Mouse (Mus musculus) liver, adult 2 months (tissue): ENCODE results near the gene Irf2bp2. TPM values are rescaled to one million over a fixed set of nuclear protein-coding genes. Genes with fewer than 3 reads are reported as not detected.

Experiments
- DNase-seq: peaks from one replicate; pipeline ENCODE4 v3.0.0-alpha.2; 2011; ENCODE audit warnings: low read depth, low spot score; ENCODE audit errors: extremely low read depth
- H3K27ac ChIP-seq: fragments of 200-500 bp; replicated peaks from 2 replicates; pipeline ENCODE4 v1.5.1; 2012; ENCODE audit warnings: low read depth, mild to moderate bottlenecking, control low read depth, inconsistent platforms, low read length; ENCODE audit not compliant: insufficient read depth
- H3K27me3 ChIP-seq: fragments of 200-500 bp; 2 replicates; pipeline ENCODE4 v1.6.1; 2012; ENCODE audit warnings: mild to moderate bottlenecking, moderate library complexity, low read length, inconsistent platforms; ENCODE audit not compliant: control insufficient read depth, insufficient read depth
- H3K36me3 ChIP-seq: fragments of 200-500 bp; 2 replicates; pipeline ENCODE4 v1.6.1; 2012; ENCODE audit warnings: low read length, inconsistent platforms; ENCODE audit not compliant: control insufficient read depth, insufficient read depth
- H3K4me1 ChIP-seq: fragments of 200-500 bp; 2 replicates; pipeline ENCODE4 v1.6.1; 2011; ENCODE audit warnings: low read length; ENCODE audit not compliant: control insufficient read depth, insufficient read depth
- H3K4me3 ChIP-seq: fragments of 200-500 bp; 2 replicates; pipeline ENCODE4 v1.5.1; 2011; ENCODE audit warnings: low read depth, mild to moderate bottlenecking, control low read depth, low read length, moderate library complexity; ENCODE audit not compliant: insufficient read depth
- H3K79me2 ChIP-seq: fragments of 200-500 bp; 2 replicates; pipeline ENCODE4 v1.6.1; 2012; ENCODE audit warnings: inconsistent platforms, mild to moderate bottlenecking, low read length, moderate library complexity; ENCODE audit not compliant: control insufficient read depth, insufficient read depth
- H3K9ac ChIP-seq: fragments of 200-500 bp; 2 replicates; pipeline ENCODE4 v1.6.1; 2012; ENCODE audit warnings: low read depth, mild to moderate bottlenecking, control low read depth, inconsistent platforms, low read length
- CTCF ChIP-seq: fragments of 200-500 bp; IDR thresholded peaks from 2 replicates; pipeline ENCODE4 v1.5.1; 2011; ENCODE audit warnings: low read depth, low read length, control low read depth
- POLR2A ChIP-seq: fragments of 200-500 bp; IDR thresholded peaks from 2 replicates; pipeline ENCODE4 v1.6.1; 2011; ENCODE audit warnings: low read length, control low read depth; ENCODE audit not compliant: insufficient read depth; ENCODE audit errors: extremely low read depth
- WGBS: fragments of 180-500 bp; shearing (Covaris S2); methylation state at CpG from one replicate; pipeline ENCODE4 v1.1.7; 2018; 5-methylcytosine and 5-hydroxymethylcytosine counted together
- polyA plus RNA-seq: library from polyadenylated mRNA; depleted of rRNA; stranded (reverse); fragments of >200 nt; gene quantifications from 2 replicates; pipeline ENCODE4 v1.2.3, GENCODE M21; 2012
- total RNA-seq: library from RNA; depleted of rRNA; stranded (reverse); fragments of >200 nt; gene quantifications from 2 replicates; pipeline ENCODE4 v1.2.3, GENCODE M21; 2014

Irf2bp2 gene
- total and polyA plus RNA-seq, 2 experiments, result 20.3 to 26.3 TPM

DNA sequence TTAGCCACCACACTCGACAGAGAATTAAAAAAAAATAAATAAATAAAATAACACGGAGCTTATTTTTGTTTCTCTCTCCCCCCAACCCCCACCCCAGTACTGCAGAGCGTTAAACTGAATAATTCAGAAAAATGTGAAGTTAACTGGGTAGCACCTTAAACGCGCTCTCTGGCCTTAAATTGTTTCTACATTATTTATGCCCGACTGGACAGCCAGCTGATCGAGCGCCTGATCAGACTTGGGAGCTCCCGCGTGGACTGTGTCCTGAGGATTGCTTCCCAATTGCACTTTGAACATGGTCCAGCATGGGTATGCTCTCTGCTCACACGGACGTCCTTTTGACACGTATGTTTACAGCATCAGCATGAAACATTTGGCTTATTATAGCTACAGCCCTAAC lies 10.3 kb downstream of the Irf2bp2 start:
- Histone ChIP-seq H3K27me3 (no peaks in the 10 kb centered on the region), H3K4me1 (peaks cover 19% of the 10 kb centered on the region), H3K9ac (peak overlapping the region; percentile 97), H3K4me3 (no peak overlapping the region), H3K36me3 (peaks cover 6% of the 10 kb centered on the region), H3K27ac (peak overlapping the region; percentile 57), H3K79me2 (no peaks in the 10 kb centered on the region; the same call in 1 of the 2 replicates)
- WGBS, result 4% methylated on average over 13 of the region's 13 CpGs
- TF ChIP-seq CTCF, result no peak
- TF ChIP-seq POLR2A, result no peak
- DNase-seq, result peak; percentile 95

DNA sequence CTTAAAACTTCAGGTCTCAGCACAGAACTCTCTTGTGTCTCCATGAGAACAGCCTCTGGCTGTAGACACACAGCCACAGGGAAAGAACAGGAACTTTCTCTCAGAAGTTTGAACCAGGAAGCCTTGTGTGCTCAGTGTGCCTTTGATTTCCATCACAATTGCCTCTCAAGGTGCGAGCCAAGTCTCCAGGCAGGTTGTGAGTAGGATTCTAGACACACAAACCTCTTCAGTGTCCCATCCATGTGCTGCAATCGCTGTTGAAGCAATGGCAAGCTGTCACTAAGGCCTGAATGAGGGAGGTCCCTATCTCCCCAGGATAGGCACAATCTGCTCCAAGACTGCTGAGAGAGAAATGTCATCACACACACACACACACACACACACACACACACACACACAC lies 10.8 kb downstream of the Irf2bp2 start:
- Histone ChIP-seq H3K4me3 (no peak overlapping the region), H3K36me3 (peaks cover 6% of the 10 kb centered on the region), H3K27ac (peak overlapping the region; percentile 57), H3K27me3 (no peaks in the 10 kb centered on the region), H3K4me1 (peaks cover 19% of the 10 kb centered on the region), H3K9ac (peak overlapping the region; percentile 64), H3K79me2 (no peaks in the 10 kb centered on the region; the same call in 1 of the 2 replicates)
- TF ChIP-seq POLR2A (no peak), CTCF (no peak)
- no peak for DNase-seq
- WGBS, result 54% methylated on average over 2 of the region's 2 CpGs

DNA sequence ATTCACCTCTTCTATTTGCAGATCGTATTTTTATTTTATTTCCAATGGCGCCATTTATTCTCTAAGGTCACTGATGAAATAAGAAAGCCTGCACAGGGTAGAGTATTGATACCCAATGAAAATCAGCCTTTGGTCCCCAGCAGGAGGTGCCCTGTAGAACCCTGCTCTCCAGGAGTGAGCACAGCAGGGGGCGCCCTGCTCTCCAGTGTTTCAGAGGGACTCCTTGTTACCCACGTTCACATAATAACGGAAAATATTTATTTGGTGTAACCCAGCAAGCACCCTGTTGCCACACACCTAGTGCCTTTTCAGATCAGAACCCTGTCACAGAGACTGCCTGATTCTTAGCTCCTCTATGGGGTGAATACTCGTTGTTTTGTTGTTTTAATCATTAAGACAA lies 11.3 kb downstream of the Irf2bp2 start:
- peaks cover 4% of the 10 kb centered on the region for H3K36me3 ChIP-seq
- 36% methylated on average over 6 of the region's 6 CpGs for WGBS

GRCm38 (mm10) chr8:126581662-126582061 lies 12.1 kb downstream of the Irf2bp2 start:
- H3K9ac ChIP-seq, result no peak overlapping the region
- peaks cover under 1% of the 10 kb centered on the region; the same call in 1 of the 2 replicates for H3K36me3 ChIP-seq
- H3K27ac ChIP-seq, result no peak overlapping the region
- no peaks in the 10 kb centered on the region for H3K79me2 ChIP-seq
- WGBS, result 99% methylated on average over 6 of the region's 6 CpGs
- TF ChIP-seq POLR2A, result no peak
- no peak for TF ChIP-seq CTCF
- H3K4me1 ChIP-seq, result peaks cover 16% of the 10 kb centered on the region
- no peaks in the 10 kb centered on the region for H3K27me3 ChIP-seq
- DNase-seq, result no peak
- no peak overlapping the region for H3K4me3 ChIP-seq

More for the DNA sequence above, 11.3 kb downstream of the Irf2bp2 start:
- H3K4me3 ChIP-seq, result no peak overlapping the region
- peak overlapping the region; percentile 57 for H3K27ac ChIP-seq
- peaks cover 19% of the 10 kb centered on the region for H3K4me1 ChIP-seq
- H3K79me2 ChIP-seq, result no peaks in the 10 kb centered on the region
- H3K27me3 ChIP-seq, result no peaks in the 10 kb centered on the region
- peak; percentile 51 for DNase-seq
- TF ChIP-seq CTCF, result peak; percentile 85
- TF ChIP-seq POLR2A, result no peak
- no peak overlapping the region for H3K9ac ChIP-seq

DNA sequence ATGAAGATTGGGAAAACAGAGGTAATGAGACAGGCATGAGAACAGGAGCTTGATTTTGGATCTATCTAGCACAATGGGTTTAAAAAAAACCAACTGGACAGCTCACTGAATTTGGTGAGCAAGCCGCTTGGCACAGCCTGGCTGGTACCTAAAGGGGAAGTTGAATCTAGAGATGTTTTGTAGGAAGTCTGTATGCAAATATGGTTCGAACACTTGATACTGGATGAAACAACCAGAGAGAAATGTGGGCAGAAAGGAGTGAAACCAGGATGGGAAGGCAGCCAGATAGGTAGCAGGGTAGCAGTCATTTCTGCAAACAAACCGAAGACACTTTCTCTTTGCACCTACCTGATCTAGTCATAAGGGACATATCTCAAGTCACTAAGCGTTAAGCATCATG lies 13.0 kb downstream of the Irf2bp2 start:
- Histone ChIP-seq H3K79me2 (no peaks in the 10 kb centered on the region), H3K36me3 (no peaks in the 10 kb centered on the region), H3K4me3 (no peak overlapping the region), H3K4me1 (peaks cover 16% of the 10 kb centered on the region), H3K27me3 (no peaks in the 10 kb centered on the region), H3K27ac (no peak overlapping the region), H3K9ac (no peak overlapping the region)
- 75% methylated on average over 4 of the region's 4 CpGs for WGBS
- TF ChIP-seq CTCF, result no peak
- no peak for TF ChIP-seq POLR2A
- no peak for DNase-seq

DNA sequence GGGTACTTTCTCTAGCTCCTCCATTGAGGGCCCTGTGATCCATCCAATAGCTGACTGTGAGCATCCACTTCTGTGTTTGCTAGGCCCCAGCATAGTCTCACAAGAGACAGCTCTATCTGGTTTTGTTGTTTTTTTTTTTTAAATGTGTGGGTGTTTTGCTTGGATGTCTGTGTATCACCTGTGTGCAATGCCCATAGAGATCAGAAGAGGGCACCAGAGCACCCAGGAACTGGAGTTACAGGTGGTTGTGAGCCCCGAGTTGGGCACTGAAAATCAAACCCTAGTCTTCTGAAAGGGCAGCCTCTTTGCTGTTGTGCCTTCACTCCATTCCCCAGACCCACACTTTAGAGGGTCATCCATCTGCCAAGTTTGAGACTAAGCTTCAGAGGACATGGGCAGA lies 13.7 kb downstream of the Irf2bp2 start:
- no peak overlapping the region for H3K27ac ChIP-seq
- peaks cover 12% of the 10 kb centered on the region for H3K4me1 ChIP-seq
- no peak overlapping the region for H3K4me3 ChIP-seq
- H3K36me3 ChIP-seq, result no peaks in the 10 kb centered on the region
- H3K9ac ChIP-seq, result no peak overlapping the region
- H3K27me3 ChIP-seq, result no peaks in the 10 kb centered on the region
- 87% methylated on average over 1 of the region's 1 CpGs for WGBS
- TF ChIP-seq POLR2A (no peak), CTCF (no peak)
- DNase-seq, result no peak
- H3K79me2 ChIP-seq, result no peaks in the 10 kb centered on the region
